8 mouse cellular contexts compared by ENCODE assay signal in genomic region chr19:7217162-7217925, GRCm38 (mm10). TPM values are rescaled to one million over a fixed set of nuclear protein-coding genes. Genes with fewer than 3 reads are reported as not detected.
DNase-seq lines count a peak whose midpoint lies in the region; ATAC-seq lines count a peak whose summit lies in the region.

Cox8a (minus strand) TSS chr19:7217616.

- under 1% methylated on average over 50 of the region's 50 CpGs for WGBS in heart, embryonic 13.5 days
- WGBS in liver, embryonic 12.5 days (ENCODE audit: insufficient replicate concordance), result under 1% methylated on average over 49 of the region's 50 CpGs
- WGBS in stomach, embryonic 15.5 days, result under 1% methylated on average over 50 of the region's 50 CpGs

- peak within 1 kb of the TSS; percentile 95 for H3K9ac ChIP-seq in heart, embryonic 13.5 days
- H3K9ac ChIP-seq in liver, embryonic 12.5 days, result peak within 1 kb of the TSS; percentile 93
- peak within 1 kb of the TSS; percentile 71 for H3K9ac ChIP-seq in stomach, embryonic 15.5 days

- peak within 1 kb of the TSS; percentile 91 for H3K4me3 ChIP-seq in brown adipose tissue, adult 24 weeks (ENCODE audit: insufficient read depth, low read depth, low read length)
- peak within 1 kb of the TSS; percentile 75 for H3K4me3 ChIP-seq in heart, embryonic 13.5 days
- peak within 1 kb of the TSS; percentile 98 for H3K4me3 ChIP-seq in liver, embryonic 12.5 days
- H3K4me3 ChIP-seq in stomach, embryonic 15.5 days (replicated peaks), result peak within 1 kb of the TSS; percentile 85

- H3K4me1 ChIP-seq in brown adipose tissue, adult 24 weeks (ENCODE audit: control insufficient read depth, insufficient read depth, insufficient read length, low read length), result peaks cover 10% of the 10 kb centered on the region
- H3K4me1 ChIP-seq in heart, embryonic 13.5 days, result peaks cover 45% of the 10 kb centered on the region
- H3K4me1 ChIP-seq in liver, embryonic 12.5 days, result peaks cover 48% of the 10 kb centered on the region
- peaks cover 27% of the 10 kb centered on the region for H3K4me1 ChIP-seq in stomach, embryonic 15.5 days

- peak; percentile 95 for DNase-seq in CD4-positive, CD25-positive, alpha-beta regulatory T cell, adult 2 months (ENCODE audit: low read depth, low spot score)
- DNase-seq in fat pad, adult 2 months (ENCODE audit: extremely low read depth, low read depth, low spot score), result peak; percentile 93
- peak; percentile 97 for DNase-seq in kidney, postnatal 10 days
- peak; percentile 96 to 97 for DNase-seq in natural killer cell, adult 2 months (ENCODE audit: low spot score in 2 of 2)

- ATAC-seq in heart, embryonic 13.5 days (ENCODE audit: extremely low read depth, insufficient number of reproducible peaks, low FRiP score, low TSS enrichment), result peak; percentile 90
- ATAC-seq in liver, embryonic 12.5 days, result peak; percentile 98
- ATAC-seq in stomach, embryonic 15.5 days (ENCODE audit: insufficient read depth, low FRiP score, low read depth), result peak; percentile 98

- H3K9me3 ChIP-seq in heart, embryonic 13.5 days, result no peaks in the 10 kb centered on the region
- H3K9me3 ChIP-seq in liver, embryonic 12.5 days (replicated peaks), result no peaks in the 10 kb centered on the region
- no peaks in the 10 kb centered on the region for H3K9me3 ChIP-seq in stomach, embryonic 15.5 days

- peak within 1 kb of the TSS; percentile 70 for H3K4me2 ChIP-seq in heart, embryonic 13.5 days
- peak within 1 kb of the TSS; percentile 83 for H3K4me2 ChIP-seq in liver, embryonic 12.5 days
- peak within 1 kb of the TSS; percentile 72 for H3K4me2 ChIP-seq in stomach, embryonic 15.5 days

- no peaks in the 10 kb centered on the region for H3K27me3 ChIP-seq in heart, embryonic 13.5 days (replicated peaks)
- H3K27me3 ChIP-seq in liver, embryonic 12.5 days (replicated peaks), result no peaks in the 10 kb centered on the region
- no peaks in the 10 kb centered on the region for H3K27me3 ChIP-seq in stomach, embryonic 15.5 days (replicated peaks)

- peaks cover 35% of the 10 kb centered on the region for H3K36me3 ChIP-seq in heart, embryonic 13.5 days
- H3K36me3 ChIP-seq in liver, embryonic 12.5 days, result peaks cover 40% of the 10 kb centered on the region
- peaks cover 17% of the 10 kb centered on the region for H3K36me3 ChIP-seq in stomach, embryonic 15.5 days

- H3K27ac ChIP-seq in brown adipose tissue, adult 24 weeks (replicated peaks; ENCODE audit: low read depth, low read length), result peak within 1 kb of the TSS; percentile 98
- peak within 1 kb of the TSS; percentile 91 for H3K27ac ChIP-seq in heart, embryonic 13.5 days (replicated peaks)
- peak within 1 kb of the TSS; percentile 87 for H3K27ac ChIP-seq in liver, embryonic 12.5 days
- H3K27ac ChIP-seq in stomach, embryonic 15.5 days, result peak within 1 kb of the TSS; percentile 89

RNA-seq across cellular contexts. Expression of gene Cox8a, which starts in this region (rescaled TPM):
- 4,354 and 4,380 TPM in 2 replicates for polyA plus RNA-seq in brown adipose tissue, adult 24 weeks (2012; ENCODE audit: insufficient read depth, insufficient read length, missing spikeins)
- polyA plus RNA-seq in heart, embryonic 13.5 days (2015; fragmentation: Nextera tagmentation; extraction: Ambion mirVana), result 1,676 and 1,958 TPM in 2 replicates
- polyA plus RNA-seq in liver, embryonic 12.5 days (2016; fragmentation: Nextera tagmentation; extraction: Ambion mirVana), result 915 and 936 TPM in 2 replicates
- polyA plus RNA-seq in stomach, embryonic 15.5 days (2015; fragmentation: Nextera tagmentation; extraction: Ambion mirVana), result 988 and 1,377 TPM in 2 replicates

Comparison
In these comparisons a context has a peak if more than half of its experiments do, and no peak if none do; other contexts are left out.
1. Peak in every context shown above with its lines: DNase-seq, ATAC-seq, H3K4me3 ChIP-seq and H3K27ac ChIP-seq.